Mouse (Mus musculus) right cerebral cortex, postnatal 25 days (tissue): Measurements from ENCODE around the gene Tnmd.

Experiments used
- DNase-seq: peaks from one replicate; pipeline ENCODE4 v3.0.0; 2022

Gene Tnmd

GRCm38 (mm10) chrX:133850680-133851079, at the start of gene Tnmd:
TSS of gene Tnmd (plus strand) at chrX:133850980.
- no peak for DNase-seq

- DNase-seq = no peak
These were observed 2.9 kb downstream of the Tnmd start for GRCm38 (mm10) chrX:133853637-133854036.

GRCm38 (mm10) chrX:133869743-133870142, 19.0 kb downstream of the Tnmd start:
- no peak for DNase-seq

- no peak for DNase-seq
These were observed 36.5 kb downstream of the Tnmd start for GRCm38 (mm10) chrX:133887308-133887707.

- DNase-seq = no peak
These were observed 37.3 kb downstream of the Tnmd start for GRCm38 (mm10) chrX:133888111-133888510.

GRCm38 (mm10) chrX:133898014-133898542, 47.3 kb downstream of the Tnmd start, which contains the start of gene Tspan6:
TSS of gene Tspan6 (minus strand) at chrX:133898429.
- DNase-seq = peak; percentile 69

- DNase-seq = no peak
These were observed 57.5 kb downstream of the Tnmd start, which contains the start of gene Srpx2 for GRCm38 (mm10) chrX:133908261-133908660. TSS of gene Srpx2 (plus strand) at chrX:133908426.

GRCm38 (mm10) chrX:133911397-133912103, 60.8 kb downstream of the Tnmd start:
- DNase-seq = no peak

GRCm38 (mm10) chrX:133913006-133913405, 62.2 kb downstream of the Tnmd start:
- DNase-seq = no peak

GRCm38 (mm10) chrX:133914219-133914618, 63.4 kb downstream of the Tnmd start:
- no peak for DNase-seq
